In genomic region chr1:34164616-34165295, GRCm38 (mm10) we compare ENCODE assay signal across 9 mouse cellular contexts.
DNase-seq lines count a peak whose midpoint lies in the region; ATAC-seq and TF ChIP-seq lines count a peak whose summit lies in the region.
"Had no signal": no experiment of that assay in that cellular context is flagged by ENCODE, and none has a peak within 500 bp of the region (broad histone marks: within the 10 kb centered on the region; RNA-seq: fewer than 3 reads in every experiment).

No protein-coding gene starts in this region.

- TF ChIP-seq CTCF in brain, embryonic 14.5 days (IDR thresholded peaks at IDR 0.05; ENCODE audit: borderline replicate concordance, extremely low read depth, insufficient read depth, insufficient read length): peak; percentile 82
- TF ChIP-seq CTCF in layer of hippocampus, adult 2 months (conservative IDR thresholded peaks at IDR 0.05): peak; percentile 94

- peak; percentile 73 for DNase-seq in ES-E14 (ENCODE audit: low read depth, low spot score)
- DNase-seq in brain, embryonic 14.5 days (ENCODE audit: low read depth): peak; percentile 85
- DNase-seq in forebrain, embryonic 14.5 days (ENCODE audit: low spot score): peak; percentile 83
- DNase-seq in hindbrain, embryonic 11.5 days (ENCODE audit: low spot score): peak; percentile 90
- peak; percentile 74 to 87 for DNase-seq in layer of hippocampus, adult 2 months (ENCODE audit: low spot score in 2 of 2)
- DNase-seq in lung, postnatal 25 days (ENCODE audit: low spot score): peak; percentile 79
- peak; percentile 88 to 94 for DNase-seq in right cerebral cortex, adult 2 months (ENCODE audit: low spot score in 2 of 2)
- peak; percentile 57 to 79 for DNase-seq in urinary bladder, postnatal 4 days (ENCODE audit: low spot score in 2 of 2)

- WGBS in forebrain, embryonic 14.5 days: 63% methylated on average over 14 of the region's 14 CpGs
- 68% methylated on average over 14 of the region's 14 CpGs for WGBS in hindbrain, embryonic 11.5 days

- no peak overlapping the region for H3K4me3 ChIP-seq in ES-E14 (ENCODE audit: insufficient read depth in 1 of 2, low read depth in 1 of 2, low read length in 2 of 2, poor library complexity in 1 of 2, severe bottlenecking in 1 of 2)
- no peak overlapping the region for H3K4me3 ChIP-seq in forebrain, embryonic 14.5 days (ENCODE audit: low read depth, low read length)
- H3K4me3 ChIP-seq in hindbrain, embryonic 11.5 days (ENCODE audit: low read depth, low read length): no peak overlapping the region
- H3K4me3 ChIP-seq in layer of hippocampus, adult 2 months: no peak overlapping the region
- H3K4me3 ChIP-seq: limb, embryonic 12.5 days had no signal

- no peaks in the 10 kb centered on the region for H3K9me3 ChIP-seq in ES-E14 (ENCODE audit: control insufficient read depth, insufficient read depth, low read depth, low read length)
- no peaks in the 10 kb centered on the region for H3K9me3 ChIP-seq in forebrain, embryonic 14.5 days (replicated peaks; ENCODE audit: control insufficient read depth, low read length)
- H3K9me3 ChIP-seq in hindbrain, embryonic 11.5 days (ENCODE audit: control insufficient read depth, low read length): no peaks in the 10 kb centered on the region
- H3K9me3 ChIP-seq: limb, embryonic 12.5 days had no signal

- H3K36me3 ChIP-seq in ES-E14 (ENCODE audit: control insufficient read depth, insufficient read depth, low read length, poor library complexity, severe bottlenecking): peaks cover 38% of the 10 kb centered on the region
- H3K36me3 ChIP-seq in forebrain, embryonic 14.5 days (ENCODE audit: control insufficient read depth, insufficient read depth, low read length): peaks cover 55% of the 10 kb centered on the region
- H3K36me3 ChIP-seq in hindbrain, embryonic 11.5 days (ENCODE audit: control insufficient read depth, insufficient read depth, low read length): no peaks in the 10 kb centered on the region

- in situ Hi-C loops in ES-E14 (cut with MboI; ENCODE audit: low sequenced_read_pairs in 2 of 2, unreplicated experiment in 2 of 2): no loop called here

- ATAC-seq in forebrain, embryonic 14.5 days: peak; percentile 65; the same call in 1 of the 2 replicates
- ATAC-seq in hindbrain, embryonic 11.5 days (ENCODE audit: low FRiP score): peak; percentile 68

- H3K27ac ChIP-seq in ES-E14 (ENCODE audit: insufficient read depth, low read depth, low read length, poor library complexity, severe bottlenecking): no peak overlapping the region
- H3K27ac ChIP-seq in forebrain, embryonic 14.5 days (ENCODE audit: low read depth, low read length): no peak overlapping the region
- no peak overlapping the region for H3K27ac ChIP-seq in hindbrain, embryonic 11.5 days (ENCODE audit: low read depth, low read length)
- H3K27ac ChIP-seq in layer of hippocampus, adult 2 months: peak overlapping the region; percentile 24; the same call in 1 of the 2 replicates
- H3K27ac ChIP-seq: limb, embryonic 12.5 days had no signal

- 0 out of 4 replicates have a peak, but pooled peaks cover 1 to 2% of the 10 kb centered on the region in 2 experiments for H3K4me1 ChIP-seq in ES-E14 (ENCODE audit: control insufficient read depth in 2 of 2, insufficient read depth in 2 of 2, low read length in 2 of 2, poor library complexity in 1 of 2)
- peaks cover 4% of the 10 kb centered on the region; the same call in 1 of the 2 replicates for H3K4me1 ChIP-seq in forebrain, embryonic 14.5 days (ENCODE audit: control insufficient read depth, insufficient read depth, low read length)
- no peaks in the 10 kb centered on the region for H3K4me1 ChIP-seq in hindbrain, embryonic 11.5 days (replicated peaks; ENCODE audit: control insufficient read depth, insufficient read depth, low read length)
- H3K4me1 ChIP-seq: limb, embryonic 12.5 days had no signal

- no peak overlapping the region; the same call in 1 of the 2 replicates for H3K9ac ChIP-seq in ES-E14 (ENCODE audit: insufficient read depth, low read depth, low read length, poor library complexity, severe bottlenecking)
- no peak overlapping the region for H3K9ac ChIP-seq in forebrain, embryonic 14.5 days (ENCODE audit: low read length)
- no peak overlapping the region for H3K9ac ChIP-seq in hindbrain, embryonic 11.5 days (ENCODE audit: low read depth, low read length)
- H3K9ac ChIP-seq: limb, embryonic 12.5 days had no signal

- no peak overlapping the region for H3K4me2 ChIP-seq in forebrain, embryonic 14.5 days (ENCODE audit: low read length)
- H3K4me2 ChIP-seq in hindbrain, embryonic 11.5 days (replicated peaks; ENCODE audit: low read depth, low read length): no peak overlapping the region
- H3K4me2 ChIP-seq: limb, embryonic 12.5 days had no signal

- TF ChIP-seq POLR2A in brain, embryonic 14.5 days (IDR thresholded peaks at IDR 0.05; ENCODE audit: borderline replicate concordance, extremely low read depth, insufficient read depth, insufficient read length, poor library complexity, severe bottlenecking): no peak

- no peaks in the 10 kb centered on the region for H3K27me3 ChIP-seq in forebrain, embryonic 14.5 days (replicated peaks; ENCODE audit: control insufficient read depth, insufficient read depth, low read length)
- no peaks in the 10 kb centered on the region for H3K27me3 ChIP-seq in hindbrain, embryonic 11.5 days (ENCODE audit: control insufficient read depth, insufficient read depth, low read length)
- H3K27me3 ChIP-seq: limb, embryonic 12.5 days had no signal

TF ChIP-seq in ES-E14, 5 proteins besides CTCF, POLR2A, EP300 and RAD21:
- TF ChIP-seq CHD2 (IDR thresholded peaks at IDR 0.05; ENCODE audit: low read depth, low read length): no peak
- TF ChIP-seq HCFC1 (IDR thresholded peaks at IDR 0.05; ENCODE audit: borderline replicate concordance, insufficient read depth, low read length): no peak
- TF ChIP-seq ZC3H11A (IDR thresholded peaks at IDR 0.05; ENCODE audit: borderline replicate concordance, low read depth, low read length): peak; percentile 46; the same call in 1 of the 2 replicates
- TF ChIP-seq ZNF384 (IDR thresholded peaks at IDR 0.05; ENCODE audit: low read depth, low read length): no peak
- no peak for TF ChIP-seq MAFK (IDR thresholded peaks at IDR 0.05; ENCODE audit: insufficient read depth, low read depth, low read length)
